Mouse (Mus musculus) lung, postnatal 10 days (tissue): ENCODE measurements around the gene Unc79.

Source experiments
- DNase-seq: peaks from one replicate; pipeline ENCODE4 v3.0.0; 2021

The Unc79 gene

GRCm38 (mm10) chr12:103129395-103130248 is 181.0 kb downstream of the Unc79 start:
- peak; percentile 24 for DNase-seq

GRCm38 (mm10) chr12:103131419-103131818 is 182.8 kb downstream of the Unc79 start:
- no peak for DNase-seq

GRCm38 (mm10) chr12:103142550-103143010 is 193.9 kb downstream of the Unc79 start:
- peak; percentile 64 for DNase-seq

- peak; percentile 55 for DNase-seq
These were observed 195.3 kb downstream of the Unc79 start for GRCm38 (mm10) chr12:103143798-103144565.

GRCm38 (mm10) chr12:103150247-103150646 is 201.6 kb downstream of the Unc79 start:
- DNase-seq = no peak

- DNase-seq = no peak
These were observed 206.3 kb downstream of the Unc79 start for GRCm38 (mm10) chr12:103154927-103155326.

- DNase-seq = no peak
These were observed 206.7 kb downstream of the Unc79 start for GRCm38 (mm10) chr12:103155406-103155805.

GRCm38 (mm10) chr12:103157129-103157910 is 208.7 kb downstream of the Unc79 start:
- DNase-seq = no peak

GRCm38 (mm10) chr12:103159016-103159415 is 210.4 kb downstream of the Unc79 start:
- no peak for DNase-seq

- peak; percentile 10 for DNase-seq
These were observed 212.1 kb downstream of the Unc79 start for GRCm38 (mm10) chr12:103160721-103161120.

GRCm38 (mm10) chr12:103163596-103163995 is 214.9 kb downstream of the Unc79 start:
- DNase-seq = no peak

- no peak for DNase-seq
These were observed 215.7 kb downstream of the Unc79 start for GRCm38 (mm10) chr12:103164101-103165030.

GRCm38 (mm10) chr12:103168892-103169291 is 220.2 kb downstream of the Unc79 start:
- DNase-seq = no peak

- DNase-seq = no peak
These were observed 234.4 kb downstream of the Unc79 start for GRCm38 (mm10) chr12:103183057-103183456.

- peak; percentile 27 for DNase-seq
These were observed 238.4 kb downstream of the Unc79 start for GRCm38 (mm10) chr12:103187020-103187419.

GRCm38 (mm10) chr12:103188223-103188622 is 239.6 kb downstream of the Unc79 start:
- no peak for DNase-seq

- DNase-seq = peak; percentile 18
These were observed 241.1 kb downstream of the Unc79 start for GRCm38 (mm10) chr12:103189771-103190170.

GRCm38 (mm10) chr12:103192996-103193395 is 244.3 kb downstream of the Unc79 start:
- no peak for DNase-seq

- peak; percentile 25 for DNase-seq
These were observed 254.2 kb downstream of the Unc79 start for GRCm38 (mm10) chr12:103202592-103203544.

GRCm38 (mm10) chr12:103205561-103205960 is 256.9 kb downstream of the Unc79 start:
- DNase-seq = no peak

- DNase-seq = no peak
These were observed 260.9 kb downstream of the Unc79 start for GRCm38 (mm10) chr12:103209581-103209980.
